Mouse (Mus musculus): ENCODE data around the gene Mgat5. TPM values are rescaled to one million over a fixed set of nuclear protein-coding genes. Genes with fewer than 3 reads are reported as not detected.

The Mgat5 gene
- total RNA-seq, 1 experiment = 11.0 TPM

DNA sequence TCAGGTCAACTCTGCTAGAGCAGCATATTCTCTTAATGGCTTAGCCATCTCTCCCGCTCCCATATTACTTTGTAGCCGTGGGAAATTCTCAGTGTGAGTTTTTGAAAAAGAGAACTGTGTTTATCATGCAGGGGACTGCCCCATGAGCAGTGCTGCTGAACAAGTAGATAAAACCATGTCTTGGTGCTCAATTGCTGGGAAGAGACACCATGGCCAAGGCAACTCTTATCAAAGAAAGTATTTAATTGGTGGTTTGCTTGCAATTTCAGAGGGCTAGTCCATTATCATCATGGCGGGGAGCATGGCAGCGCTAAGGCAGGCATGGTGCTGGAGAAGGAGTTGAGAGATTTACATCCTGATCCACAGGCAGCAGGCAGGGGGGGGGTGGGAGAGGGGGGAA lies 54.9 kb downstream of the Mgat5 start:
- Histone ChIP-seq H3K4me1 (ENCODE audit: control insufficient read depth in 2 of 2, insufficient read depth in 2 of 2, low read length in 2 of 2, poor library complexity in 1 of 2) (peaks cover 9 to 24% of the 10 kb centered on the region in 2 experiments), H3K9me3 (ENCODE audit: control insufficient read depth, insufficient read depth, low read depth, low read length) (no peaks in the 10 kb centered on the region), H3K4me3 (ENCODE audit: insufficient read depth in 1 of 2, low read depth in 1 of 2, low read length in 2 of 2, poor library complexity in 1 of 2, severe bottlenecking in 1 of 2) (no peak overlapping the region), H3K27ac (ENCODE audit: insufficient read depth, low read depth, low read length, poor library complexity, severe bottlenecking) (no peak overlapping the region), H3K36me3 (ENCODE audit: control insufficient read depth, insufficient read depth, low read length, poor library complexity, severe bottlenecking) (no peaks in the 10 kb centered on the region), H3K9ac (ENCODE audit: insufficient read depth, low read depth, low read length, poor library complexity, severe bottlenecking) (no peak overlapping the region)
- DNase-seq (ENCODE audit: low read depth, low spot score) = no peak
- in situ Hi-C loops (cut with MboI; ENCODE audit: low sequenced_read_pairs in 2 of 2, unreplicated experiment in 2 of 2) = no loop called here
- TF ChIP-seq CHD2 (IDR thresholded peaks at IDR 0.05; ENCODE audit: low read depth, low read length) (no peak), MAFK (IDR thresholded peaks at IDR 0.05; ENCODE audit: insufficient read depth, low read depth, low read length) (no peak), ZC3H11A (IDR thresholded peaks at IDR 0.05; ENCODE audit: borderline replicate concordance, low read depth, low read length) (no peak), ZNF384 (IDR thresholded peaks at IDR 0.05; ENCODE audit: low read depth, low read length) (no peak), HCFC1 (IDR thresholded peaks at IDR 0.05; ENCODE audit: borderline replicate concordance, insufficient read depth, low read length) (no peak)

DNA sequence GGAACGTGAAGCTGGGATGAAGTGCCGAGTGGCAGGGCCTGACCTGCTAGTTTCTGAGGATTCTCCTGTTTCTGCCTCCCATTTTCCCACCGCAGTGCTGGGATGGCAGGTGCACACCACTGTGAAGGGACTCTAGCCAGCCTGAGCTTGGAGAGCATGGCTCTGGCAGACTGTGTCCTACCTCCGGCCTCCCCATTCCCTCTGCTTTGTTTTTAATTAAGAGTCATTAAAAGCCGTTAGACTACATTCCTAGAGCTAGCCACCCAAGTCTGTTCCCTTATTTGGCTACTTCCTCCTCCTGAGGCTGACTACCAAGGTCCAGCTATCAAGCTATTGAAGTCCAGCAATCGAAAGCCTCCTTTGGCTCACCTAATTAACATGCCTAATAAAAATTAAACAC lies 56.2 kb downstream of the Mgat5 start:
- in situ Hi-C loops (cut with MboI; ENCODE audit: low sequenced_read_pairs in 2 of 2, unreplicated experiment in 2 of 2) = no loop called here
- H3K4me3 ChIP-seq (ENCODE audit: insufficient read depth in 1 of 2, low read depth in 1 of 2, low read length in 2 of 2, poor library complexity in 1 of 2, severe bottlenecking in 1 of 2) = no peak overlapping the region
- H3K9ac ChIP-seq (ENCODE audit: insufficient read depth, low read depth, low read length, poor library complexity, severe bottlenecking) = no peak overlapping the region
- no peak overlapping the region for H3K27ac ChIP-seq (ENCODE audit: insufficient read depth, low read depth, low read length, poor library complexity, severe bottlenecking)
- DNase-seq (ENCODE audit: low read depth, low spot score) = no peak
- no peak for TF ChIP-seq HCFC1 (IDR thresholded peaks at IDR 0.05; ENCODE audit: borderline replicate concordance, insufficient read depth, low read length)
- no peak for TF ChIP-seq MAFK (IDR thresholded peaks at IDR 0.05; ENCODE audit: insufficient read depth, low read depth, low read length)
- TF ChIP-seq ZNF384 (IDR thresholded peaks at IDR 0.05; ENCODE audit: low read depth, low read length) = no peak
- no peak for TF ChIP-seq CHD2 (IDR thresholded peaks at IDR 0.05; ENCODE audit: low read depth, low read length)
- H3K36me3 ChIP-seq (ENCODE audit: control insufficient read depth, insufficient read depth, low read length, poor library complexity, severe bottlenecking) = no peaks in the 10 kb centered on the region
- no peaks in the 10 kb centered on the region for H3K9me3 ChIP-seq (ENCODE audit: control insufficient read depth, insufficient read depth, low read depth, low read length)
- peaks cover 9 to 24% of the 10 kb centered on the region in 2 experiments for H3K4me1 ChIP-seq (ENCODE audit: control insufficient read depth in 2 of 2, insufficient read depth in 2 of 2, low read length in 2 of 2, poor library complexity in 1 of 2)

DNA sequence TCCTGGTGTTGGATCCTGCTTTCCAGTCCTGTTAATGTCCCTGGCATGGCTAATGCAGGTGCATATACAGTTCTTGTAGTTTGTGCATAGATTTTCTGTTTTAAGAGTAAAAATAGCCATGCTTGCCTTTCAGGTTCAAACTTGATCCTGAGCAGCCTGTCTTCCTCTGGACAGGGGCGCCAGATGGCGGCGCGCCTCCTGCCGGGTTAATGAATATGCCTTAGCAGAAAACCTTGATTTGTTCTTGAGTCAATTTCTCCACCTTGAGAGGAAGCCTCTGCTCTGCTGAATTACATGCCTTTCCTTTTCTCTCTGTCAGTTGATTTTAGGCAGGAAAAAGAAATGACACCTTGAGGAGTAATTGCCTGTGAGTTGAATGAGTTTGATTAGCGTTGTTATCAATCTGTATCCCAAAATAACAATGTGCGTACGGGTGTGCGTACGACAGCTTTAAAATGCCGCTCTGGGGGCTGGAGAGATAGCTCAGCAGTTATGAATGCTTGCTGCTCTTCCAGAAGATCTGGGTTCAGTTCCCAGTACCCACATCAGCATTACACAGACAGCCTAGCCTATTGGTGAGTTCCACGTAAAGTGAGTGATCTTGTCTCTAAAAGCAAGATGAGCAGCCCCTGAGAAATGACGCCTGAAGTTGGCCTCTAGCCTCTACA lies 57.5 kb downstream of the Mgat5 start:
- Histone ChIP-seq H3K4me3 (ENCODE audit: insufficient read depth in 1 of 2, low read depth in 1 of 2, low read length in 2 of 2, poor library complexity in 1 of 2, severe bottlenecking in 1 of 2) (no peak overlapping the region), H3K27ac (ENCODE audit: insufficient read depth, low read depth, low read length, poor library complexity, severe bottlenecking) (no peak overlapping the region), H3K4me1 (ENCODE audit: control insufficient read depth in 2 of 2, insufficient read depth in 2 of 2, low read length in 2 of 2, poor library complexity in 1 of 2) (peaks cover 9 to 24% of the 10 kb centered on the region in 2 experiments), H3K9me3 (ENCODE audit: control insufficient read depth, insufficient read depth, low read depth, low read length) (no peaks in the 10 kb centered on the region), H3K36me3 (ENCODE audit: control insufficient read depth, insufficient read depth, low read length, poor library complexity, severe bottlenecking) (no peaks in the 10 kb centered on the region), H3K9ac (ENCODE audit: insufficient read depth, low read depth, low read length, poor library complexity, severe bottlenecking) (no peak overlapping the region)
- TF ChIP-seq HCFC1 (IDR thresholded peaks at IDR 0.05; ENCODE audit: borderline replicate concordance, insufficient read depth, low read length) (no peak), MAFK (IDR thresholded peaks at IDR 0.05; ENCODE audit: insufficient read depth, low read depth, low read length) (no peak), ZC3H11A (IDR thresholded peaks at IDR 0.05; ENCODE audit: borderline replicate concordance, low read depth, low read length) (no peak), CHD2 (IDR thresholded peaks at IDR 0.05; ENCODE audit: low read depth, low read length) (no peak), ZNF384 (IDR thresholded peaks at IDR 0.05; ENCODE audit: low read depth, low read length) (no peak)
- no peak for DNase-seq (ENCODE audit: low read depth, low spot score)
- in situ Hi-C loops (cut with MboI; ENCODE audit: low sequenced_read_pairs in 2 of 2, unreplicated experiment in 2 of 2) = no loop called here

- Histone ChIP-seq H3K4me3 (ENCODE audit: insufficient read depth in 1 of 2, low read depth in 1 of 2, low read length in 2 of 2, poor library complexity in 1 of 2, severe bottlenecking in 1 of 2) (no peak overlapping the region), H3K36me3 (ENCODE audit: control insufficient read depth, insufficient read depth, low read length, poor library complexity, severe bottlenecking) (no peaks in the 10 kb centered on the region), H3K9me3 (ENCODE audit: control insufficient read depth, insufficient read depth, low read depth, low read length) (no peaks in the 10 kb centered on the region), H3K9ac (ENCODE audit: insufficient read depth, low read depth, low read length, poor library complexity, severe bottlenecking) (no peak overlapping the region), H3K4me1 (ENCODE audit: control insufficient read depth in 2 of 2, insufficient read depth in 2 of 2, low read length in 2 of 2, poor library complexity in 1 of 2) (peaks cover 0 to 5% of the 10 kb centered on the region in 2 experiments; a peak in 1 of 4 replicates), H3K27ac (ENCODE audit: insufficient read depth, low read depth, low read length, poor library complexity, severe bottlenecking) (no peak overlapping the region)
- in situ Hi-C loops (cut with MboI; ENCODE audit: low sequenced_read_pairs in 2 of 2, unreplicated experiment in 2 of 2) = no loop called here
- TF ChIP-seq CHD2 (IDR thresholded peaks at IDR 0.05; ENCODE audit: low read depth, low read length) = no peak
- TF ChIP-seq MAFK (IDR thresholded peaks at IDR 0.05; ENCODE audit: insufficient read depth, low read depth, low read length) = no peak
- TF ChIP-seq HCFC1 (IDR thresholded peaks at IDR 0.05; ENCODE audit: borderline replicate concordance, insufficient read depth, low read length) = no peak
- no peak for TF ChIP-seq ZNF384 (IDR thresholded peaks at IDR 0.05; ENCODE audit: low read depth, low read length)
- no peak for TF ChIP-seq ZC3H11A (IDR thresholded peaks at IDR 0.05; ENCODE audit: borderline replicate concordance, low read depth, low read length)
- no peak for DNase-seq (ENCODE audit: low read depth, low spot score)
Observed at GRCm38 (mm10) chr1:127267985-127268384, 63.2 kb downstream of the Mgat5 start.
